Mouse (Mus musculus): ENCODE data around the gene Adat3. TPM values are rescaled to one million over a fixed set of nuclear protein-coding genes. Genes with fewer than 3 reads are reported as not detected.

Gene Adat3
- polyA plus RNA-seq, 1 experiment from 2014 or later = 7.8 TPM

DNA sequence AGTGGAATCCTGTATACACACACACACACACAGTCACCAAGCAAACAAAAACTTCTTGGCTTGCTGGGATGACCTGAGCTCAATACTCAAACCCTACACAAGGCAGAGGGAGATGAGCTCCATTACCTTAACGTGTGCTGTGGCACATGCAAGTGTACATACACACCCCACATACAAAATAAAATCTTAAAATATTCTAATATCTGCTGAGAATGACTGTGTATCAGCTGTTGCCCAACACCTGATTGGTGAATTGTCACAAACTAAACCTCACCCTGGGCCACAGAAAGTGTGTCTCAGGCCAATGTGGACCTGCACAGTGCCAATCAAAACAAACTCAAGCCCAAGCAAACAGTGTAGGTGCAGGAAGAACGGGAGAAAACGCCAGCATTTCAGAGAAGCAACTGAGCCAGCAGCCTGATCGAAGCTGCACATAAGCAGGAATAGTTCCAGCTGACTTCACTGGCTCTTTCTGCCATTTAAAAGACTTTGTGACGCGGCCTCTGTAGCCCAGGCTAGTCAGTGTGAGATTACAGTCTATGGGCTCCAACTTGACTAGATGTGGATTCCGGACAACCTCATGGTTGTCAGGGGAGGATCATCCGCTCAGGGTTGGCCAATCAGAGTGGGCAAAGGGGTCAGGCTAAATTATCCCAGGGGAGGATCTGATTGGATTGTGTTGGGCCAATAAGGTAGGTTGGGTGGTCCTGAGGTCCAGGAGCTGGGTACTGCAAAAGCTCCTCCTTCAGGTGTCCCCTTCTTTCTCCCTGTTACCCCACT is 17.0 kb downstream of the Adat3 start:
- peaks cover 22% of the 10 kb centered on the region for H3K4me1 ChIP-seq
- whole genome bisulfite sequencing = 36% methylated on average over 8 of the region's 8 CpGs
- H3K27me3 ChIP-seq = no peaks in the 10 kb centered on the region
- no peak overlapping the region for H3K4me3 ChIP-seq
- no peak for ATAC-seq (ENCODE audit: low FRiP score, low read depth)
- H3K9ac ChIP-seq (replicated peaks) = no peak overlapping the region
- H3K9me3 ChIP-seq = no peaks in the 10 kb centered on the region
- H3K4me2 ChIP-seq (replicated peaks) = no peak overlapping the region
- H3K27ac ChIP-seq (replicated peaks) = no peak overlapping the region
- H3K36me3 ChIP-seq = peaks cover 13% of the 10 kb centered on the region

DNA sequence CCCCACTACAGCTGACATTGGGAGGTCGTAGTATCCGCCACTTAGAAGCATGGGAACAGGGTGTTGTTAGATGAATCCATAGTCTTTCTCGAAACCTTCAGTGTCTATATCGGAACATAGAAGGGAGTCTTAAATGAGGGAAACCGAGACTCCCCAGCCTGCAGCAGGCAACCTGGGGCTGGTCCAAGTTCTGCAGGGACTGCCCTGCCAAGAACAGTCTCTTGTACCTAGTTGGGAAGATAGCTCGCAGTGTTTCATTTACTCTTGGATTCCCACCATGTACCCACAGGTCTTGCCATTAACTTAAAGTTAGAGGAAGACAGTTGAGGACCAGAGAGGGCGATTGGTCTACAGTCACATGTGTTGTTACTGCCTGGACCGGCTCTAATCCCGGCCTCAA is 17.7 kb downstream of the Adat3 start:
- no peaks in the 10 kb centered on the region for H3K9me3 ChIP-seq
- 85% methylated on average over 9 of the region's 9 CpGs for WGBS
- peaks cover 25% of the 10 kb centered on the region for H3K4me1 ChIP-seq
- H3K36me3 ChIP-seq = peaks cover 6% of the 10 kb centered on the region; the same call in 1 of the 2 replicates
- no peak overlapping the region for H3K27ac ChIP-seq (replicated peaks)
- no peaks in the 10 kb centered on the region for H3K27me3 ChIP-seq
- H3K4me3 ChIP-seq = no peak overlapping the region
- H3K4me2 ChIP-seq (replicated peaks) = no peak overlapping the region
- no peak for ATAC-seq (ENCODE audit: low FRiP score, low read depth)
- H3K9ac ChIP-seq (replicated peaks) = no peak overlapping the region

- H3K9ac ChIP-seq (replicated peaks) = peak overlapping the region; percentile 43
- H3K9me3 ChIP-seq = no peaks in the 10 kb centered on the region
- H3K36me3 ChIP-seq = no peaks in the 10 kb centered on the region
- 59% methylated on average over 16 of the region's 16 CpGs for WGBS
- peaks cover 25% of the 10 kb centered on the region for H3K4me1 ChIP-seq
- ATAC-seq (ENCODE audit: low FRiP score, low read depth) = no peak
- peak overlapping the region; percentile 60 for H3K4me2 ChIP-seq (replicated peaks)
- H3K4me3 ChIP-seq = peak overlapping the region; percentile 95
- no peaks in the 10 kb centered on the region for H3K27me3 ChIP-seq
- H3K27ac ChIP-seq (replicated peaks) = peak overlapping the region; percentile 94
Observed at GRCm38 (mm10) chr10:80620796-80621689, 18.4 kb downstream of the Adat3 start.

DNA sequence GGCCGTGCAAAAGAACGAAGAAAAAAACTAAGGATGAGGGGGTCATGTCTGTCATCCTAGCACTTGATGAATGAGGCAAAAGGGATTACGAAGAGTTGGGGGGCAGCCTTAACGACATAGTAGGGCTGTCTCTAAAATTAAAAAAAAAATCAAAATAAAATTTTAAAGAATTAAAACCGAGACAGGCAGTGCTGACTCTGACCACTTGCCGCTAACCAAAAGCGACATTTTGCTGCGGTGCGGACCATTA is 18.9 kb downstream of the Adat3 start:
- WGBS = 4% methylated on average over 9 of the region's 9 CpGs

DNA sequence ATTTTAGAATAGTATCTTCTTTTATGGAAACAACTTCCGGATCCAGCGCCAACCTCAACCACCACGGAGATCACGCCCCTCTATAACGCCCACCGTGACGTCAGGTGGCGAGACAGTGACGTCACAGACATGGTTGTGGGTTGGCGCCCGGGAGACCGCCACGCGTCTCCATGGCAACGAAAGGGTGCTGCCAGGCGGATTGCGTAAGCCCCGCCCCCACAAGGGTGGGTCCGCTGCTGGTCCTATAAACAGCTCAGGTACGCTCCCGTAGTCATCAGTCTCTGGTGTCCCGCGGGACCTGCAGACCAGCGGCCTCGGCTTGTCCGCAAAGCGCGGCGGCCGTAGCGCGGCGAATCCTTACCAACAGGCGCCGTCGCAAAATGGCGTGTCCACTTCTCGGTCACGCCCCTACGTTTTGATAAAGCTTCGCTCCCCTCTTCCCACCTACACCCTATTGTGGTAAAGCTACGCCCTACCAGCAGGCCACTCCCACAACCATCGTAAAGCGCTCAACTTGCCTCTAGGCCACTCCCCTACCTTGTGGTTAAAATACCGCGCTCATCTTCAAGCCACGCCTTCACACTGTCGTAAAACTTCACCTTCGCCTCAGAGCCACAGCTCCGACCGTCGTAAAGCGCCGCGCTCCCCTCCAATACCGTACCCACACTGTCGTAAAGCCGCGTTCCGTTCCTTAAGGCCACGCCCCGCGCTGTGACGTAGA is 19.4 kb downstream of the Adat3 start:
- Histone ChIP-seq H3K9me3 (no peaks in the 10 kb centered on the region), H3K4me1 (peaks cover 25% of the 10 kb centered on the region), H3K27me3 (no peaks in the 10 kb centered on the region), H3K4me2 (replicated peaks) (peak overlapping the region; percentile 98), H3K27ac (replicated peaks) (peak overlapping the region; percentile 94), H3K9ac (replicated peaks) (peak overlapping the region; percentile 86), H3K36me3 (no peaks in the 10 kb centered on the region), H3K4me3 (peak overlapping the region; percentile 95)
- under 1% methylated on average over 64 of the region's 64 CpGs for WGBS
- peak; percentile 96 for ATAC-seq (ENCODE audit: low FRiP score, low read depth)

More for the DNA sequence above, 18.9 kb downstream of the Adat3 start:
- Histone ChIP-seq H3K4me2 (replicated peaks) (peak overlapping the region; percentile 60), H3K36me3 (no peaks in the 10 kb centered on the region), H3K9ac (replicated peaks) (peak overlapping the region; percentile 43), H3K4me3 (peak overlapping the region; percentile 95), H3K27ac (replicated peaks) (peak overlapping the region; percentile 94), H3K4me1 (peaks cover 25% of the 10 kb centered on the region), H3K9me3 (no peaks in the 10 kb centered on the region), H3K27me3 (no peaks in the 10 kb centered on the region)
- no peak for ATAC-seq (ENCODE audit: low FRiP score, low read depth)

DNA sequence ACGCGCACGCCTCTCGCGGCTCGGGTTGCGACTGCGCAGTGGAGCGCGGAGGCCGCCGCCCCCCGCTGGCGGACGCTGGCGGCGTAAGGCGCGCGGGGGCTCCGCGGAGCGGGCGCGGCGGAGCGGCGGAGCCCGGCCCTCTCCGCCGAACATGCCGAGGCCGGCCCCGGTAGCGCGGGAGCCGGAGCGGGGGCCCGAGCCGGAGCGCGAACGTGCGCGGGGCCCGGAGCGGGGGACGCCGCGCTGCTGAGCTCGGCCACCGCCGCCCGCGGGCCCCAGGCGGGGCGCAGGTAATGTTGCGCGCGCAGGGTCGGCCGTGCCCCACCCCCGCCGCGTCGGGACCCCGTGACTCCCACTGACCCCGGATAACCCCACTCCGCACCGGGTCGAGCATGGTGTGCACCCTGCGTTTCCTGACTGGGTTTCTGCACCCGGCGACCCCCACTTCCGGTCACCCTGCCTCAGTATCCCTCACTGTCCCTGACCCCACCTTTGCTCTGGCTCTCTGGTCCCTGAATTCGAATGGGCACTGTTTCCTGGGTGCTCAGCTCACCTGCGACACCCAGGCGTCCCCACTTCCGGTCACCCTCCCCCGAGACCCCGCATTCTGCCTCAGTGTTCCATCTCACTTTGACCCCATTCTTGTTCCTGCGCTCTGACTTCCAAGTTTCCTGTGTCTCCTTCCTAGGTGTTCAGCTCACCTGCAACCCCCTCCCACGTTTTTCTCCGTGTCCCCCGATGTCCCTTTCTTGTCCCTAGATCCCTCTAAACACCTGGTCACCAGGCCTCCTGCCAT is 20.2 kb downstream of the Adat3 start, which contains the start of gene Csnk1g2:
TSS of gene Csnk1g2 (plus strand) at position 178 of the 796 bp plus-strand sequence.
- no peaks in the 10 kb centered on the region for H3K9me3 ChIP-seq
- under 1% methylated on average over 77 of the region's 85 CpGs for WGBS
- peaks cover 31% of the 10 kb centered on the region for H3K4me1 ChIP-seq
- H3K36me3 ChIP-seq = no peaks in the 10 kb centered on the region
- H3K27me3 ChIP-seq = no peaks in the 10 kb centered on the region
- H3K4me2 ChIP-seq (replicated peaks) = peak within 1 kb of the TSS; percentile 98
- peak within 1 kb of the TSS; percentile 94 for H3K27ac ChIP-seq (replicated peaks)
- H3K4me3 ChIP-seq = peak within 1 kb of the TSS; percentile 95
- ATAC-seq (ENCODE audit: low FRiP score, low read depth) = no peak; the same call in 1 of the 2 replicates
- H3K9ac ChIP-seq (replicated peaks) = peak within 1 kb of the TSS; percentile 86

GRCm38 (mm10) chr10:80623457-80624191 is 20.9 kb downstream of the Adat3 start:
- H3K4me3 ChIP-seq = peak overlapping the region; percentile 95
- 17% methylated on average over 15 of the region's 15 CpGs for whole genome bisulfite sequencing
- no peaks in the 10 kb centered on the region for H3K27me3 ChIP-seq
- H3K36me3 ChIP-seq = no peaks in the 10 kb centered on the region
- peak overlapping the region; percentile 98 for H3K4me2 ChIP-seq (replicated peaks)
- ATAC-seq (ENCODE audit: low FRiP score, low read depth) = no peak
- H3K9me3 ChIP-seq = no peaks in the 10 kb centered on the region
- peak overlapping the region; percentile 94 for H3K27ac ChIP-seq (replicated peaks)
- H3K9ac ChIP-seq (replicated peaks) = peak overlapping the region; percentile 86
- peaks cover 32% of the 10 kb centered on the region for H3K4me1 ChIP-seq

DNA sequence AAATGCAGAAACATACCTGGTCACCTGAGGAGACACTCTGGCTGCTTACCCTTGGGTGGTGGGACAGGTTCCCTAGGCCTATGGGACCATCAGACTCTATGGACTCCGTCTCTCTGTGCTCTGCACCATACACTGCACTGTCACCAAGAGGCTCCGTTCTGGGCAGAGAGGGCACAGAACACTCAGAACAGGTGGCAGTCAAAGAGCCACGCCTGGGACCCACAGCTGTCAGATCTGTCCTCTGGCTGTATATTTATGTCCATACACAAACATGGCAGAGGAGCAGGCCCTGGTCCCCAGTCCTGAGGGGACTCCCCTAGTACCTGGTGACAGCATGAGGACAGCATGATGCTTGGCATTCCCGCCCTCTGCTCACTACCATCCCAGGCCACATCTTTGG is 23.1 kb downstream of the Adat3 start:
- no peak overlapping the region for H3K27ac ChIP-seq (replicated peaks)
- 94% methylated on average over 4 of the region's 4 CpGs for WGBS

GRCm38 (mm10) chr10:80627685-80628084 is 25.0 kb downstream of the Adat3 start:
- Histone ChIP-seq H3K9ac (replicated peaks) (no peak overlapping the region), H3K4me2 (replicated peaks) (no peak overlapping the region), H3K27ac (replicated peaks) (no peak overlapping the region), H3K9me3 (no peaks in the 10 kb centered on the region), H3K4me3 (no peak overlapping the region), H3K4me1 (peaks cover 33% of the 10 kb centered on the region), H3K36me3 (peaks cover 5% of the 10 kb centered on the region; the same call in 1 of the 2 replicates), H3K27me3 (no peaks in the 10 kb centered on the region)
- 71% methylated on average over 2 of the region's 2 CpGs for WGBS
- no peak for ATAC-seq (ENCODE audit: low FRiP score, low read depth)

More for the DNA sequence above, 23.1 kb downstream of the Adat3 start:
- H3K9ac ChIP-seq (replicated peaks) = no peak overlapping the region
- no peaks in the 10 kb centered on the region for H3K9me3 ChIP-seq
- no peak overlapping the region for H3K4me3 ChIP-seq
- H3K27me3 ChIP-seq = no peaks in the 10 kb centered on the region
- peaks cover 5% of the 10 kb centered on the region; the same call in 1 of the 2 replicates for H3K36me3 ChIP-seq
- H3K4me2 ChIP-seq (replicated peaks) = no peak overlapping the region
- ATAC-seq (ENCODE audit: low FRiP score, low read depth) = no peak
- peaks cover 39% of the 10 kb centered on the region for H3K4me1 ChIP-seq

GRCm38 (mm10) chr10:80628925-80629324 is 26.2 kb downstream of the Adat3 start:
- Histone ChIP-seq H3K36me3 (peaks cover 6% of the 10 kb centered on the region; the same call in 1 of the 2 replicates), H3K4me1 (peaks cover 24% of the 10 kb centered on the region), H3K9me3 (no peaks in the 10 kb centered on the region), H3K4me3 (no peak overlapping the region), H3K27ac (replicated peaks) (no peak overlapping the region), H3K9ac (replicated peaks) (no peak overlapping the region; the same call in 1 of the 2 replicates), H3K27me3 (no peaks in the 10 kb centered on the region), H3K4me2 (replicated peaks) (no peak overlapping the region)
- 85% methylated on average over 9 of the region's 9 CpGs for WGBS
- no peak for ATAC-seq (ENCODE audit: low FRiP score, low read depth)

All from midbrain, embryonic 12.5 days (tissue).